Mouse (Mus musculus) thymus, adult 2 months (tissue): ENCODE data around the gene Pfkm. TPM values are rescaled to one million over a fixed set of nuclear protein-coding genes. Genes with fewer than 3 reads are reported as not detected.

Experiments
- DNase-seq: peaks from one replicate; pipeline ENCODE4 v3.0.0; 2021
- H3K27ac ChIP-seq: fragments of 200-500 bp; 2 replicates; pipeline ENCODE4 v1.5.1; 2012; ENCODE audit warnings: low read length, control low read depth; ENCODE audit not compliant: control insufficient read depth, insufficient read depth
- H3K27me3 ChIP-seq: fragments of 200-500 bp; 2 replicates; pipeline ENCODE4 v1.6.1; 2012; ENCODE audit warnings: mild to moderate bottlenecking, low read length, moderate library complexity, mixed read lengths; ENCODE audit not compliant: control insufficient read depth, insufficient read depth
- H3K36me3 ChIP-seq: fragments of 200-500 bp; 2 replicates; pipeline ENCODE4 v1.6.1; 2012; ENCODE audit warnings: mild to moderate bottlenecking, low read length, moderate library complexity; ENCODE audit not compliant: control insufficient read depth, insufficient read depth
- H3K4me1 ChIP-seq: fragments of 200-500 bp; replicated peaks from 2 replicates; pipeline ENCODE4 v1.6.1; 2012; ENCODE audit warnings: low read length; ENCODE audit not compliant: control insufficient read depth, insufficient read depth
- H3K4me3 ChIP-seq: fragments of 200-500 bp; 2 replicates; pipeline ENCODE4 v1.5.1; 2012; ENCODE audit warnings: mild to moderate bottlenecking, low read length, control low read depth, moderate library complexity; ENCODE audit not compliant: control insufficient read depth, insufficient read depth
- CTCF ChIP-seq: fragments of 200-500 bp; IDR thresholded peaks from 2 replicates; pipeline ENCODE4 v1.5.1; 2012; ENCODE audit warnings: mild to moderate bottlenecking, control low read depth, low read length, moderate library complexity, borderline replicate concordance; ENCODE audit not compliant: control insufficient read depth, poor library complexity, insufficient read depth; ENCODE audit errors: extremely low read depth
- POLR2A ChIP-seq: fragments of 200-500 bp; IDR thresholded peaks from 2 replicates; pipeline ENCODE4 v1.6.1; 2012; ENCODE audit warnings: mild to moderate bottlenecking, low read length, control low read depth, moderate library complexity; ENCODE audit not compliant: control insufficient read depth, poor library complexity, insufficient read depth; ENCODE audit errors: extremely low read depth
- WGBS: fragments of 180-500 bp; shearing (Covaris S2); methylation state at CpG from one replicate; pipeline ENCODE4 v1.1.7; 2018; 5-methylcytosine and 5-hydroxymethylcytosine counted together
- polyA plus RNA-seq: library from polyadenylated mRNA; depleted of rRNA; stranded (reverse); fragments of >200 nt; gene quantifications from 2 replicates; pipeline ENCODE4 v1.2.3, GENCODE M21; 2012

The Pfkm gene
- polyA plus RNA-seq, 1 experiment, result 44.9 TPM

GRCm38 (mm10) chr15:98134034-98134433, 41.6 kb downstream of the Pfkm start:
- peaks cover 34% of the 10 kb centered on the region for H3K36me3 ChIP-seq
- H3K27me3 ChIP-seq, result no peaks in the 10 kb centered on the region
- WGBS, result 93% methylated on average over 4 of the region's 4 CpGs
- TF ChIP-seq CTCF (no peak), POLR2A (no peak)
- H3K27ac ChIP-seq, result no peak overlapping the region
- no peak overlapping the region for H3K4me3 ChIP-seq
- no peak for DNase-seq
- H3K4me1 ChIP-seq, result no peaks in the 10 kb centered on the region

GRCm38 (mm10) chr15:98134666-98135065, 42.3 kb downstream of the Pfkm start:
- WGBS, result 92% methylated on average over 3 of the region's 3 CpGs
- DNase-seq, result no peak
- Histone ChIP-seq H3K27ac (no peak overlapping the region), H3K27me3 (no peaks in the 10 kb centered on the region), H3K36me3 (peaks cover 34% of the 10 kb centered on the region), H3K4me1 (no peaks in the 10 kb centered on the region), H3K4me3 (no peak overlapping the region)
- TF ChIP-seq CTCF (no peak), POLR2A (no peak)

GRCm38 (mm10) chr15:98135671-98136070, 43.3 kb downstream of the Pfkm start:
- no peak overlapping the region for H3K27ac ChIP-seq
- TF ChIP-seq CTCF (no peak), POLR2A (no peak)
- H3K27me3 ChIP-seq, result no peaks in the 10 kb centered on the region
- H3K4me1 ChIP-seq, result no peaks in the 10 kb centered on the region
- WGBS, result 96% methylated on average over 13 of the region's 13 CpGs
- DNase-seq, result no peak
- H3K4me3 ChIP-seq, result no peak overlapping the region
- H3K36me3 ChIP-seq, result peaks cover 35% of the 10 kb centered on the region

GRCm38 (mm10) chr15:98136871-98137270, 44.5 kb downstream of the Pfkm start:
- Histone ChIP-seq H3K27ac (no peak overlapping the region), H3K27me3 (no peaks in the 10 kb centered on the region), H3K36me3 (peaks cover 42% of the 10 kb centered on the region), H3K4me1 (no peaks in the 10 kb centered on the region), H3K4me3 (no peak overlapping the region)
- 94% methylated on average over 9 of the region's 9 CpGs for WGBS
- no peak for DNase-seq
- TF ChIP-seq POLR2A (no peak), CTCF (no peak)

- TF ChIP-seq CTCF (no peak), POLR2A (no peak)
- Histone ChIP-seq H3K27me3 (no peaks in the 10 kb centered on the region), H3K4me1 (peaks cover 3% of the 10 kb centered on the region), H3K4me3 (no peak overlapping the region), H3K27ac (no peak overlapping the region), H3K36me3 (peaks cover 32% of the 10 kb centered on the region)
- WGBS, result 89% methylated on average over 7 of the region's 7 CpGs
- DNase-seq, result no peak
Observed at GRCm38 (mm10) chr15:98139763-98140162, 47.4 kb downstream of the Pfkm start.

- 97% methylated on average over 5 of the region's 5 CpGs for WGBS
- H3K4me3 ChIP-seq, result no peak overlapping the region
- H3K36me3 ChIP-seq, result peaks cover 23% of the 10 kb centered on the region
- H3K27ac ChIP-seq, result no peak overlapping the region
- H3K4me1 ChIP-seq, result peaks cover 9% of the 10 kb centered on the region
- no peak for TF ChIP-seq CTCF
- TF ChIP-seq POLR2A, result no peak
- no peaks in the 10 kb centered on the region for H3K27me3 ChIP-seq
- DNase-seq, result no peak
Observed at GRCm38 (mm10) chr15:98140809-98141208, 48.4 kb downstream of the Pfkm start.

GRCm38 (mm10) chr15:98142515-98142914, 50.1 kb downstream of the Pfkm start:
- Histone ChIP-seq H3K27me3 (no peaks in the 10 kb centered on the region), H3K36me3 (peaks cover 12% of the 10 kb centered on the region; the same call in 1 of the 2 replicates), H3K4me1 (peaks cover 10% of the 10 kb centered on the region), H3K4me3 (no peak overlapping the region), H3K27ac (no peak overlapping the region)
- TF ChIP-seq CTCF, result no peak
- no peak for TF ChIP-seq POLR2A
- no peak for DNase-seq
- 98% methylated on average over 10 of the region's 10 CpGs for WGBS
